Mouse (Mus musculus) subcutaneous adipose tissue, adult 2 months (tissue): ENCODE results near the gene Fgf10. TPM values are rescaled to one million over a fixed set of nuclear protein-coding genes. Genes with fewer than 3 reads are reported as not detected.

Experiments used
- polyA plus RNA-seq: library from polyadenylated mRNA; depleted of rRNA; stranded (reverse); fragments of >200 nt; gene quantifications from 2 replicates; pipeline ENCODE4 v1.2.3, GENCODE M21; 2012; ENCODE audit warnings: low replicate concordance; rRNA removed

Fgf10 gene
- polyA plus RNA-seq, result 8.7 and 17.5 TPM in 2 replicates

GRCm38 (mm10) chr13:118669491-118669890 is at the start of gene Fgf10:
Fgf10 (plus strand) TSS chr13:118669791.

